Mouse (Mus musculus) intestine, postnatal 0 days (tissue): ENCODE measurements around the gene Clic6. TPM values are rescaled to one million over a fixed set of nuclear protein-coding genes. Genes with fewer than 3 reads are reported as not detected.

Source experiments
- ATAC-seq: fragments of 200-750 bp; cut with Nextera tagmentation; 2 replicates; pipeline ENCODE4 v1.8.0; 2017; ENCODE audit warnings: mild to moderate bottlenecking, moderate TSS enrichment, moderate library complexity
- H3K27ac ChIP-seq: fragments of 300-500 bp; sonication (generic); 2 replicates; pipeline ENCODE4 v1.5.1; 2014; ENCODE audit warnings: mild to moderate bottlenecking, low read depth, low read length, moderate library complexity
- H3K27me3 ChIP-seq: fragments of 300-500 bp; sonication (generic); replicated peaks from 2 replicates; pipeline ENCODE4 v1.6.1; 2014; ENCODE audit warnings: low read length, mixed read lengths; ENCODE audit not compliant: control insufficient read depth, insufficient read depth
- H3K36me3 ChIP-seq: fragments of 300-500 bp; sonication (generic); 2 replicates; pipeline ENCODE4 v1.6.1; 2014; ENCODE audit warnings: mild to moderate bottlenecking, moderate library complexity; ENCODE audit not compliant: control insufficient read depth, insufficient read depth
- H3K4me1 ChIP-seq: fragments of 300-500 bp; sonication (generic); replicated peaks from 2 replicates; pipeline ENCODE4 v1.6.1; 2014; ENCODE audit warnings: antibody characterized with exemption, low read length, mixed read lengths; ENCODE audit not compliant: control insufficient read depth, insufficient read depth
- H3K4me2 ChIP-seq: fragments of 300-500 bp; sonication (generic); replicated peaks from 2 replicates; pipeline ENCODE4 v1.6.1; 2014; ENCODE audit warnings: low read depth, mild to moderate bottlenecking, moderate library complexity
- H3K4me3 ChIP-seq: fragments of 300-500 bp; sonication (generic); 2 replicates; pipeline ENCODE4 v1.5.1; 2014; ENCODE audit warnings: low read depth, low read length
- H3K9ac ChIP-seq: fragments of 300-500 bp; sonication (generic); 2 replicates; pipeline ENCODE4 v1.6.1; 2014; ENCODE audit warnings: mild to moderate bottlenecking, low read depth, low read length
- H3K9me3 ChIP-seq: fragments of 300-500 bp; sonication (generic); 2 replicates; pipeline ENCODE4 v1.6.1; 2016; ENCODE audit warnings: mixed run types; ENCODE audit not compliant: control insufficient read depth
- CTCF ChIP-seq: sonication (generic); IDR thresholded peaks from 2 replicates; pipeline ENCODE4 v1.5.1; 2016; ENCODE audit warnings: low read depth, mild to moderate bottlenecking, control low read depth, antibody characterized with exemption, moderate library complexity
- WGBS: fragments of 180-500 bp; shearing (Covaris S2); extraction: QIAGEN DNeasy Blood & Tissue Kit; methylation state at CpG from one replicate; pipeline ENCODE4 v1.1.7; 2014; 5-methylcytosine and 5-hydroxymethylcytosine counted together
- polyA plus RNA-seq: library from polyadenylated mRNA; unstranded; fragments of >200 nt; fragmentation: Nextera tagmentation; extraction: Ambion mirVana; gene quantifications from 2 replicates; pipeline ENCODE4 v1.2.1, GENCODE M21; 2015

Gene Clic6
- 70.7 and 77.8 TPM in 2 replicates for polyA plus RNA-seq

DNA sequence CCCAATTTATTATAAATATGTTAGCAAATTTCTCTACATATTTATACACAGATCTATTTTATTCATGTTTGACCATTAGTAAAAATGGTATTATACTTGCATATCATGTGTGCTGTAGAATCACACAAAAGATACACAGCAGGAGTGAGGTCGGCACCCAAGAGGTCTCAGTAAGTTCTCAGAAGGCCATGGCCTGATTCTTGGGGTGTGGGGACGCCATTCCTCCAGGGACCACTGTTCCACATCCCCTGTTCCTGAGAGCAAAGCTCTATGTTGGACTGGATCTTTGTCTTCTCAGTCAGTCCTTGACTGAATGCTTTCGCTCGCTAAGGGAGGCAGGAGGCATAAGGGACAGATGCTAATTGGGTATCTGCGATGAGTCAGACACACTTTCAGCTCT, at the start of gene Clic6:
TSS of gene Clic6 (plus strand) at position 301 of the 400 bp plus-strand sequence.
- Histone ChIP-seq H3K4me2 (no peak within 1 kb of the TSS), H3K27ac (no peak within 1 kb of the TSS), H3K9me3 (no peaks in the 10 kb centered on the region), H3K4me3 (no peak within 1 kb of the TSS), H3K9ac (no peak within 1 kb of the TSS), H3K36me3 (no peaks in the 10 kb centered on the region), H3K27me3 (0 out of 2 replicates have a peak, but pooled peaks cover under 1% of the 10 kb centered on the region), H3K4me1 (no peaks in the 10 kb centered on the region)
- no peak for TF ChIP-seq CTCF
- no peak for ATAC-seq
- WGBS, result 88% methylated on average over 5 of the region's 5 CpGs

- no peaks in the 10 kb centered on the region for H3K9me3 ChIP-seq
- H3K36me3 ChIP-seq, result peaks cover 4% of the 10 kb centered on the region; the same call in 1 of the 2 replicates
- no peak overlapping the region for H3K4me3 ChIP-seq
- H3K4me2 ChIP-seq, result no peak overlapping the region
- TF ChIP-seq CTCF, result no peak
- ATAC-seq, result no peak
- H3K27me3 ChIP-seq, result no peaks in the 10 kb centered on the region
- no peak overlapping the region for H3K9ac ChIP-seq
- no peak overlapping the region for H3K27ac ChIP-seq
- 81% methylated on average over 2 of the region's 2 CpGs for WGBS
- H3K4me1 ChIP-seq, result 0 out of 2 replicates have a peak, but pooled peaks cover 3% of the 10 kb centered on the region
These were observed 45.8 kb upstream of the Clic6 start for GRCm38 (mm10) chr16:92439775-92440174.

DNA sequence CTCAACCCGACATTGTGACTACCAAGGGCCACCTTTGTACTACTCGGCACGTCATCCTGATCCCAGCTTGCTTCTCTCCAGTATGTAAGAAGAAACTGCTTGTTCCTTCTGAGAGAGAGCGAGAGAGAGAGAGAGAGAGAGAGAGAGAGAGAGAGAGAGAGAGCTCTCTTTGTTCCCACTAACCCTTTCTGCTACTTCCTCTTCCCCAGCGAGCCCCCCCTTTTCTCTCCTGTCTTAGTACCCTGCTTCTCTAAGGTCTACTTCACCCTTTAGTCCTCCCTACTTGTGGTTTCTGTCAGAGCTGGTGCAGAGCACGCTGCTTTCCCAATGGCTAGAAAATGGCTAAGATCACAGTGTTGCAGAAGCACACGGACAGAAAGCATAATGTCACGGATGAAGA, 45.3 kb upstream of the Clic6 start:
- TF ChIP-seq CTCF, result no peak
- Histone ChIP-seq H3K27ac (no peak overlapping the region), H3K4me2 (no peak overlapping the region), H3K36me3 (peaks cover under 1% of the 10 kb centered on the region; the same call in 1 of the 2 replicates), H3K4me1 (0 out of 2 replicates have a peak, but pooled peaks cover 3% of the 10 kb centered on the region), H3K9me3 (no peaks in the 10 kb centered on the region), H3K9ac (no peak overlapping the region), H3K4me3 (no peak overlapping the region), H3K27me3 (no peaks in the 10 kb centered on the region)
- ATAC-seq, result no peak
- 78% methylated on average over 8 of the region's 8 CpGs for WGBS

DNA sequence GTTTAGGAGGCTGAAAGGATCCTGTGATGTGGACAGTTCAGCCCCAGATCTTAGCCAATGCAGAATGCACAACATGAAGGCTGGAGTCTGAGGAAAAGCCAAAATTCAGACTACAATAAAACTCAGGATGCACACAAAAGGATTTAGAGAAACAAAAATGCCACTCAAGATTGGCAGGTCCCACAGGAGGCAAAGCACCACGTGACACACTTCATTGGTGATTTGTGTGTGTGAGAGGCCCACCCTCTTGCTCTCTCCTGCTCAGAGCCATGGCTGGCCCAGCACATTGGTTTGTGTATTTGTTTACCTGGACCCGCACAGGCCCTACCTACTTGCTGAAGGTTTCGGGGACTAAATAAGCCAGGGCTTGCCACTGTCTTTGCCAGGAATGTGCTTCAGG, 44.3 kb upstream of the Clic6 start:
- WGBS, result 77% methylated on average over 3 of the region's 3 CpGs
- no peak for TF ChIP-seq CTCF

GRCm38 (mm10) chr16:92442150-92442549, 43.4 kb upstream of the Clic6 start:
- Histone ChIP-seq H3K27ac (no peak overlapping the region), H3K27me3 (no peaks in the 10 kb centered on the region), H3K4me3 (no peak overlapping the region), H3K9me3 (no peaks in the 10 kb centered on the region), H3K4me1 (0 out of 2 replicates have a peak, but pooled peaks cover 3% of the 10 kb centered on the region), H3K4me2 (no peak overlapping the region), H3K9ac (no peak overlapping the region), H3K36me3 (no peaks in the 10 kb centered on the region)
- 90% methylated on average over 11 of the region's 11 CpGs for WGBS
- no peak for ATAC-seq
- no peak for TF ChIP-seq CTCF

More for the DNA sequence above, 44.3 kb upstream of the Clic6 start:
- ATAC-seq, result no peak
- no peak overlapping the region for H3K9ac ChIP-seq
- 0 out of 2 replicates have a peak, but pooled peaks cover 3% of the 10 kb centered on the region for H3K4me1 ChIP-seq
- H3K4me3 ChIP-seq, result no peak overlapping the region
- H3K27me3 ChIP-seq, result no peaks in the 10 kb centered on the region
- H3K9me3 ChIP-seq, result no peaks in the 10 kb centered on the region
- no peak overlapping the region for H3K27ac ChIP-seq
- H3K36me3 ChIP-seq, result no peaks in the 10 kb centered on the region
- no peak overlapping the region for H3K4me2 ChIP-seq

GRCm38 (mm10) chr16:92442946-92443345, 42.6 kb upstream of the Clic6 start:
- ATAC-seq, result no peak
- 78% methylated on average over 4 of the region's 4 CpGs for WGBS

More at GRCm38 (mm10) chr16:92442946-92443345, 42.6 kb upstream of the Clic6 start:
- H3K9me3 ChIP-seq, result no peaks in the 10 kb centered on the region
- no peak for TF ChIP-seq CTCF
- no peak overlapping the region for H3K4me2 ChIP-seq
- H3K4me3 ChIP-seq, result no peak overlapping the region
- H3K9ac ChIP-seq, result no peak overlapping the region
- H3K36me3 ChIP-seq, result no peaks in the 10 kb centered on the region
- H3K27ac ChIP-seq, result no peak overlapping the region
- H3K27me3 ChIP-seq, result no peaks in the 10 kb centered on the region
- 0 out of 2 replicates have a peak, but pooled peaks cover 3% of the 10 kb centered on the region for H3K4me1 ChIP-seq
